Mouse (Mus musculus) myocyte (in vitro differentiated cells): Measurements from ENCODE around the gene Rgs9bp. TPM values are rescaled to one million over a fixed set of nuclear protein-coding genes. Genes with fewer than 3 reads are reported as not detected.

Source experiments
- H3K27me3 ChIP-seq: one replicate; pipeline ENCODE4 v1.6.1; 2011; ENCODE audit not compliant: control insufficient read depth, insufficient read depth, insufficient read length
- H3K36me3 ChIP-seq: one replicate; pipeline ENCODE4 v1.6.1; 2011; ENCODE audit not compliant: control insufficient read depth, insufficient read depth
- H3K4me2 ChIP-seq: one replicate; pipeline ENCODE4 v1.6.1; 2011; ENCODE audit warnings: low read depth, control low read depth
- H3K4me3 ChIP-seq: one replicate; pipeline ENCODE4 v1.5.1; 2011; ENCODE audit warnings: mild to moderate bottlenecking, control low read depth, moderate library complexity
- H3K79me2 ChIP-seq: one replicate; pipeline ENCODE4 v1.6.1; 2011; ENCODE audit not compliant: control insufficient read depth, insufficient read depth
- H3ac ChIP-seq: one replicate; pipeline ENCODE4 v1.6.1; 2011; ENCODE audit not compliant: control insufficient read depth, insufficient read length
- CEBPB ChIP-seq: IDR thresholded peaks from 2 replicates; pipeline ENCODE4 v1.6.1; 2011; ENCODE audit warnings: mild to moderate bottlenecking, moderate library complexity; ENCODE audit not compliant: poor library complexity, insufficient read depth, severe bottlenecking
- E2F4 ChIP-seq: IDR thresholded peaks from one replicate; pipeline ENCODE4 v1.6.1; 2011; ENCODE audit warnings: mild to moderate bottlenecking, control low read depth, moderate library complexity; ENCODE audit not compliant: insufficient read depth
- MAX ChIP-seq: IDR thresholded peaks from one replicate; pipeline ENCODE4 v1.6.1; 2011; ENCODE audit warnings: low read depth, mild to moderate bottlenecking, control low read depth
- MYOD1 ChIP-seq, 3 experiments: IDR thresholded peaks; one replicate each; pipeline ENCODE4 v1.6.1; 2011; ENCODE audit warnings: control low read depth in 2 of 3, low read depth in 2 of 3, mild to moderate bottlenecking in 2 of 3, moderate library complexity in 1 of 3; ENCODE audit not compliant: insufficient read length in 2 of 3, control insufficient read depth in 1 of 3
- MYOG ChIP-seq, 3 experiments: IDR thresholded peaks; one replicate each; pipeline ENCODE4 v1.6.1; 2011; ENCODE audit warnings: control low read depth in 2 of 3, low read depth in 2 of 3, mild to moderate bottlenecking in 2 of 3; ENCODE audit not compliant: insufficient read length in 2 of 3, control insufficient read depth in 1 of 3, insufficient read depth in 1 of 3
- POLR2A ChIP-seq: IDR thresholded peaks from one replicate; pipeline ENCODE4 v1.6.1; 2011; ENCODE audit warnings: low read depth, mild to moderate bottlenecking, control low read depth, moderate library complexity; ENCODE audit not compliant: insufficient read length
- POLR2AphosphoS2 ChIP-seq: IDR thresholded peaks from one replicate; pipeline ENCODE4 v1.6.1; 2011; ENCODE audit warnings: low read depth, control low read depth; ENCODE audit not compliant: insufficient read length
- REST ChIP-seq: IDR thresholded peaks from one replicate; pipeline ENCODE4 v1.6.1; 2011; ENCODE audit warnings: mild to moderate bottlenecking, control low read depth, moderate library complexity; ENCODE audit not compliant: insufficient read depth, insufficient read length
- SRF ChIP-seq: IDR thresholded peaks from one replicate; pipeline ENCODE4 v1.6.1; 2011; ENCODE audit warnings: low read depth; ENCODE audit not compliant: control insufficient read depth, insufficient read length
- TCF12 ChIP-seq: IDR thresholded peaks from one replicate; pipeline ENCODE4 v1.6.1; 2011; ENCODE audit warnings: mild to moderate bottlenecking, control low read depth; ENCODE audit not compliant: poor library complexity, insufficient read depth, severe bottlenecking
- TCF3 ChIP-seq: IDR thresholded peaks from one replicate; pipeline ENCODE4 v1.6.1; 2011; ENCODE audit warnings: low read depth, control low read depth; ENCODE audit not compliant: insufficient read length
- USF1 ChIP-seq: IDR thresholded peaks from one replicate; pipeline ENCODE4 v1.6.1; 2011; ENCODE audit warnings: low read depth, mild to moderate bottlenecking, control low read depth, moderate library complexity
- polyA plus RNA-seq: library from polyadenylated mRNA; unstranded; fragments of >200 nt; fragmentation: generic; extraction: Trizol; gene quantifications from one replicate; pipeline ENCODE4 v1.2.1, GENCODE M21; 2012; ENCODE audit warnings: missing spikeins

The Rgs9bp gene
- polyA plus RNA-seq, 1 experiment: not detected

DNA sequence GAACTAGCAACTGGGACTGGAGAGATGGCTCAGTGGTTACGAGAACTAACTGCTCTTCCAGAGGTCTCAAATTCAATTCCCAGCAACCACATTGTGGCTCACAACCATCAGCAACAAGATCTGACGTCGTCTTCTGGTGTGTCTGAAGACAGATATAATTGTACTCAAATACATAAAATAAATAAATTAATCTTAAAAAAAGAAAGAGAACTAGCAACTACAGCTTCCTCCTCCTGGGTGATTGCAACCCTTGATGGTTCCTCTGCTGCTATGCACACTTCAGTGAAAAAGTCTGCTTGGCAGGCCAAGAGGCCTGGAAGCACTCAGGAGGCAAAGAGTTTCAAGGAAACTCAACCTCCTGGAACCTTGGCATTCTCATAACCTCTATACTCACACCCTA is 55.4 kb downstream of the Rgs9bp start:
- H3K79me2 ChIP-seq: no peaks in the 10 kb centered on the region
- H3K4me3 ChIP-seq: no peak overlapping the region
- no peaks in the 10 kb centered on the region for H3K36me3 ChIP-seq
- H3K4me2 ChIP-seq: no peak overlapping the region
- H3ac ChIP-seq: no peak overlapping the region
- peaks cover 3% of the 10 kb centered on the region for H3K27me3 ChIP-seq
- no peak for TF ChIP-seq E2F4
- no peak for TF ChIP-seq MYOG (IDR thresholded peaks at IDR 0.05; ENCODE audit: control insufficient read depth in 1 of 3, insufficient read depth in 1 of 3, insufficient read length in 2 of 3, low read depth in 2 of 3)
- TF ChIP-seq REST: no peak
- TF ChIP-seq POLR2A: no peak
- no peak for TF ChIP-seq SRF
- TF ChIP-seq CEBPB: no peak
- no peak for TF ChIP-seq TCF3
- TF ChIP-seq TCF12: no peak
- TF ChIP-seq USF1: no peak
- no peak for TF ChIP-seq MAX
- no peak for TF ChIP-seq POLR2AphosphoS2
- no peak for TF ChIP-seq MYOD1 (IDR thresholded peaks at IDR 0.05; ENCODE audit: control insufficient read depth in 1 of 3, insufficient read length in 2 of 3, low read depth in 2 of 3)

Other genes with a start within 250 kb of the Rgs9bp start
- gene Faap24, start 188.7 kb downstream of the Rgs9bp start, polyA plus RNA-seq: 6.8 TPM
- gene Cep89, start 188.5 kb downstream of the Rgs9bp start, polyA plus RNA-seq: 14.7 TPM
- not detected for gene Slc7a9, start 136.8 kb downstream of the Rgs9bp start, polyA plus RNA-seq
- not detected for gene Tdrd12, start 47.8 kb downstream of the Rgs9bp start, polyA plus RNA-seq
- 18.3 TPM for gene Nudt19, start 29.3 kb downstream of the Rgs9bp start, polyA plus RNA-seq
- gene Ankrd27, start 662 bp upstream of the Rgs9bp start, polyA plus RNA-seq: 13.0 TPM
- gene Pdcd5, start 61.9 kb upstream of the Rgs9bp start, polyA plus RNA-seq: 160 TPM
- gene Dpy19l3, start 168.9 kb upstream of the Rgs9bp start, polyA plus RNA-seq: 7.8 TPM
- gene Zfp507, start 217.4 kb upstream of the Rgs9bp start, polyA plus RNA-seq: 7.0 TPM